Mouse (Mus musculus) intestine, embryonic 15.5 days (tissue): ENCODE measurements around the gene Frmd4a. TPM values are rescaled to one million over a fixed set of nuclear protein-coding genes. Genes with fewer than 3 reads are reported as not detected.

ENCODE experiments used
- ATAC-seq: fragments of 200-750 bp; cut with Nextera tagmentation; 2 replicates; pipeline ENCODE4 v1.8.0; 2017; ENCODE audit warnings: moderate TSS enrichment, moderate library complexity
- H3K27ac ChIP-seq: fragments of 300-500 bp; sonication (generic); 2 replicates; pipeline ENCODE4 v1.5.1; 2015; ENCODE audit warnings: mild to moderate bottlenecking, inconsistent platforms
- H3K27me3 ChIP-seq: fragments of 300-500 bp; sonication (generic); replicated peaks from 2 replicates; pipeline ENCODE4 v1.6.1; 2015; ENCODE audit warnings: inconsistent platforms
- H3K36me3 ChIP-seq: fragments of 300-500 bp; sonication (generic); 2 replicates; pipeline ENCODE4 v1.6.1; 2015; ENCODE audit warnings: inconsistent platforms
- H3K4me1 ChIP-seq: fragments of 300-500 bp; sonication (generic); replicated peaks from 2 replicates; pipeline ENCODE4 v1.6.1; 2015; ENCODE audit warnings: inconsistent platforms
- H3K4me2 ChIP-seq: fragments of 300-500 bp; sonication (generic); replicated peaks from 2 replicates; pipeline ENCODE4 v1.6.1; 2015; ENCODE audit warnings: mild to moderate bottlenecking, inconsistent platforms
- H3K4me3 ChIP-seq: fragments of 300-500 bp; sonication (generic); replicated peaks from 2 replicates; pipeline ENCODE4 v1.5.1; 2015; ENCODE audit warnings: inconsistent platforms
- H3K9ac ChIP-seq: fragments of 300-500 bp; sonication (generic); 2 replicates; pipeline ENCODE4 v1.6.1; 2015; ENCODE audit warnings: inconsistent platforms
- H3K9me3 ChIP-seq: fragments of 300-500 bp; sonication (generic); 2 replicates; pipeline ENCODE4 v1.6.1; 2016; ENCODE audit warnings: inconsistent platforms
- WGBS: fragments of 180-500 bp; shearing (Covaris S2); methylation state at CpG from one replicate; pipeline ENCODE4 v1.1.7; 2015; 5-methylcytosine and 5-hydroxymethylcytosine counted together
- polyA plus RNA-seq: library from polyadenylated mRNA; unstranded; fragments of >200 nt; fragmentation: Nextera tagmentation; extraction: Ambion mirVana; gene quantifications from 2 replicates; pipeline ENCODE4 v1.2.1, GENCODE M21; 2015

Frmd4a gene
- polyA plus RNA-seq, 1 experiment from 2014 or later: 21.0 TPM

GRCm38 (mm10) chr2:4152521-4153040 lies 135.1 kb downstream of the Frmd4a start:
- no peaks in the 10 kb centered on the region for H3K9me3 ChIP-seq
- H3K4me2 ChIP-seq: peak overlapping the region; percentile 82
- H3K4me3 ChIP-seq: peak overlapping the region; percentile 41
- no peaks in the 10 kb centered on the region for H3K36me3 ChIP-seq
- ATAC-seq: peak; percentile 41
- 0 out of 2 replicates have a peak overlapping the region, but pooled peaks have one; percentile 34 for H3K27ac ChIP-seq
- no peaks in the 10 kb centered on the region for H3K4me1 ChIP-seq
- H3K9ac ChIP-seq: peak overlapping the region; percentile 47
- WGBS: 6% methylated on average over 14 of the region's 14 CpGs
- H3K27me3 ChIP-seq: no peaks in the 10 kb centered on the region

GRCm38 (mm10) chr2:4153131-4153631 lies 135.7 kb downstream of the Frmd4a start:
- ATAC-seq: peak; percentile 65; the same call in 1 of the 2 replicates
- Histone ChIP-seq H3K4me2 (peak overlapping the region; percentile 82), H3K9ac (peak overlapping the region; percentile 47), H3K4me3 (peak overlapping the region; percentile 41), H3K27me3 (no peaks in the 10 kb centered on the region), H3K27ac (0 out of 2 replicates have a peak overlapping the region, but pooled peaks have one; percentile 6), H3K4me1 (no peaks in the 10 kb centered on the region), H3K36me3 (no peaks in the 10 kb centered on the region), H3K9me3 (no peaks in the 10 kb centered on the region)
- 6% methylated on average over 16 of the region's 16 CpGs for WGBS

DNA sequence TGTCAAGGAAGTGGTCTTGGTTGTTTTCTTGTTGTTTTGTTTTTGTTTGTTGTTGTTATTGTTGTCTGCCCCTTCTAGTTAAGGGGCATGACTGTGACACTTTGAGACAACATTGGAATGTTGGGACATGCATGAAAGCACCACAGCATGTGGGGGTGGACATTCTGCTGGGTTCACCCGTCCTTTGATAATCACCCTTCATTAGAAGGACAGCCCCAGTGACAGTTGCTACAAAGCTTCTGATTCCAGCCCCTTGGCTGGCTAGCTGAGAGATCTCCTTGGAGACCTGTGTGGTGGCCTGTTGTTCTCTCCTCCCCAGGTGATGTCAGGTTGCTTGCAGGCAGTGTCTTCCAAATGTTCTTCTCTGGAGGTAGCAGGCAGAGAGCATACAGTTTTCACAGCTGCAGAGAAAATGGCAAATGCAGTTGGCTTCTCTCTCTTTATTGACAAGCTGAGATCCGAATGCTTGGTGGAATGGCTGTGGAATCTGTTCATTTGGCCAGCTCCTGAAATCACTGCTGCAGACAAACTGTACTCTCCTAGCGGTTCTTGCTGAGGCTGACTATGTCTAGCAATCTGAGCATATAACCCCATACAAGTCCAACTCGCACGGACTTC lies 136.6 kb downstream of the Frmd4a start:
- H3K36me3 ChIP-seq: no peaks in the 10 kb centered on the region
- H3K27me3 ChIP-seq: no peaks in the 10 kb centered on the region
- H3K4me1 ChIP-seq: no peaks in the 10 kb centered on the region
- no peak for ATAC-seq
- H3K27ac ChIP-seq: no peak overlapping the region
- H3K9ac ChIP-seq: no peak overlapping the region
- H3K9me3 ChIP-seq: no peaks in the 10 kb centered on the region
- 78% methylated on average over 5 of the region's 5 CpGs for WGBS
- no peak overlapping the region for H3K4me3 ChIP-seq
- H3K4me2 ChIP-seq: no peak overlapping the region

DNA sequence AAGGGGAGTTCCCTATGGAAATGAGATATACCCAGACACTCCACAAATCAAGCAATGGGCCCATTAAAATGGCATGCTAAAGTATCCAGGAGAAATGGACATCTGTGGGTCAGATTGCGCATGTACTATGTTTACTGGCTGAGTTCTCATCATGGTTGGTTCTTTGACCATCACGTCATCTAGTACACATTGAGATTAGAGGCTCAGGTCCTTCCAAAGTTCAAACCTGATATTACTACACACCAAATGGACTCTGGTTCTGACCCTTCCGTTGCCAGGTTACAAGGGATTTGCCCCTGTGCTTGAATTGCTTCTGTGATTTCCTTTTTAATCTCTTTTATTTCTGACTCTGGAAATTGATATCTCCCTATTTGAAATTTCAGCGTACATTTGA lies 137.1 kb downstream of the Frmd4a start:
- H3K36me3 ChIP-seq: no peaks in the 10 kb centered on the region
- H3K9ac ChIP-seq: no peak overlapping the region
- no peak overlapping the region for H3K27ac ChIP-seq
- WGBS: 90% methylated on average over 4 of the region's 4 CpGs
- H3K4me1 ChIP-seq: no peaks in the 10 kb centered on the region
- ATAC-seq: no peak
- H3K27me3 ChIP-seq: no peaks in the 10 kb centered on the region
- H3K4me3 ChIP-seq: no peak overlapping the region
- H3K9me3 ChIP-seq: no peaks in the 10 kb centered on the region
- H3K4me2 ChIP-seq: no peak overlapping the region

DNA sequence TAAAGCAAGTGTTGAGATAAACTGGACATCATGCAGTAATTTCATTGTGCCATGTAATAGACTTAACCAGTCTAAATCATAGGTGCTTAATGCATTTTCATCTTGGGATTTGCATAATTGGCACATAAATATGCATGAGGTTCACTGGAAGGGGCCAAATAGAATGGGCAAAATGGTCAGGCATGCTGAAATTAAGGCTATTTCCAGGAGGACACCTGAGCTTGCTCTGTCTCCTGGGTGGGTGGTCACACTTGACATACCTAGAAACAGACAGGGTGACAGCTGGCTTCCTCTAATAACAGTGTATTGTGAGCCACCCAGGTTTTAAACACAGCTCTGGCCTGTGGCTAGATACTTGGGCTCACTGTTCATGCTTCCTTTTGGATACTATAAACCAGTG lies 137.9 kb downstream of the Frmd4a start:
- Histone ChIP-seq H3K36me3 (no peaks in the 10 kb centered on the region), H3K9me3 (no peaks in the 10 kb centered on the region), H3K9ac (no peak overlapping the region), H3K4me1 (no peaks in the 10 kb centered on the region), H3K4me2 (no peak overlapping the region), H3K27ac (no peak overlapping the region), H3K4me3 (no peak overlapping the region), H3K27me3 (no peaks in the 10 kb centered on the region)
- no peak for ATAC-seq

GRCm38 (mm10) chr2:4156511-4156910 lies 139.0 kb downstream of the Frmd4a start:
- Histone ChIP-seq H3K4me2 (no peak overlapping the region), H3K36me3 (no peaks in the 10 kb centered on the region), H3K4me3 (no peak overlapping the region), H3K27me3 (no peaks in the 10 kb centered on the region), H3K9me3 (no peaks in the 10 kb centered on the region), H3K4me1 (no peaks in the 10 kb centered on the region), H3K9ac (no peak overlapping the region), H3K27ac (no peak overlapping the region)
- no peak for ATAC-seq

DNA sequence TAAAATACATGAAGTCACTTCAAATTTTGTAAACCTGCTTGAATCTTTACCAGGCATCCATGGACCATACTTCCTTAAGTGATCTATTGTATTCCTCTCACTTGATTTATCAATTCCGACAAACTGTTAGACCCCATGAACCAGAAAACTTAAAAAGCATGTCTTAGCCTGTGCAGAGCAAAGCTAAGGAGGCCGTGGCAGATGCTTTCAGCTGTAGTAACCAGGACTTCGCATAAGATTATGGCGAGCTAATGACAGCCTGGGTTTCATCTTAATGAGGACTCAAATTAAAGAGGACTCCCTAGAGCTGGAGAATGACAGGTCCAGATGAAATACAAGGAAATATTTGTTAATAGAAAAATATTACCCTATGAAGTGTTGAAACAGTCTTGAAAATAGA lies 139.9 kb downstream of the Frmd4a start:
- 85% methylated on average over 4 of the region's 4 CpGs for WGBS
- no peaks in the 10 kb centered on the region for H3K36me3 ChIP-seq
- H3K4me1 ChIP-seq: no peaks in the 10 kb centered on the region
- no peak overlapping the region for H3K4me2 ChIP-seq
- no peak overlapping the region for H3K9ac ChIP-seq
- no peak overlapping the region for H3K4me3 ChIP-seq
- no peak overlapping the region for H3K27ac ChIP-seq
- ATAC-seq: no peak
- H3K9me3 ChIP-seq: no peaks in the 10 kb centered on the region
- H3K27me3 ChIP-seq: no peaks in the 10 kb centered on the region

DNA sequence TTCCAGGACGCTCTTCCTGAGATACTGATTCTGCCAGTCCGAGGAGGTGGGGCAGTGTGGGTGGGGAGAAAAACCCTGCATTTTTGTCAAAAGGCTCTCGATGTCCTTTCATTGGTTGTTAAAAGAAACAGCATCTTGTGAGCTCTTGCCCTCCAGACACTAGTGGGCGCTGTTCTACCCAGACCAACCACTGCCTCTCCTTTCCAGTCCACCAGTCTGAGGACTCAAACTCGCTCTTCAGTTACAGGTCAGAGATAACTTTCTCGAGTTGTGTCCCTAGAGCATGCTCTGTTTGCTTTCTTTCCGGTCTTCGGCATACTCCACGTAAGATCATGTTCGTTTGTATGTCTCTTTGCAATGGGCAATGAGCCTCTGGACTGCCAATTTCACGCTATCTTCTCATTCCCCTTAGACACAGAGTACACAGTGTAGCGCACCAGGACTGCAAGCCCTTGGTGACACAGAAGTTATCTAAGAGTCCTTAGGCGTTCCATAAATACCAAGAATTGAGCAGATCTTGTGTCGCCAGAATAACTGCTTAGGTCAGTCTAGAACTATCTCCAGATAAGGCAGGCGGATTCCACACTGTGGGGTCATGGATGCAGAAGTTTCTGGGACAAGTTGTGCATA lies 142.2 kb downstream of the Frmd4a start:
- H3K4me1 ChIP-seq: no peaks in the 10 kb centered on the region
- H3K9me3 ChIP-seq: no peaks in the 10 kb centered on the region
- H3K36me3 ChIP-seq: no peaks in the 10 kb centered on the region
- no peak overlapping the region for H3K4me3 ChIP-seq
- no peak for ATAC-seq
- H3K9ac ChIP-seq: no peak overlapping the region
- no peak overlapping the region for H3K4me2 ChIP-seq
- no peaks in the 10 kb centered on the region for H3K27me3 ChIP-seq
- no peak overlapping the region for H3K27ac ChIP-seq
- WGBS: 78% methylated on average over 15 of the region's 15 CpGs

GRCm38 (mm10) chr2:4166191-4166590 lies 148.7 kb downstream of the Frmd4a start:
- ATAC-seq: no peak
- no peaks in the 10 kb centered on the region for H3K27me3 ChIP-seq
- 72% methylated on average over 2 of the region's 2 CpGs for WGBS

DNA sequence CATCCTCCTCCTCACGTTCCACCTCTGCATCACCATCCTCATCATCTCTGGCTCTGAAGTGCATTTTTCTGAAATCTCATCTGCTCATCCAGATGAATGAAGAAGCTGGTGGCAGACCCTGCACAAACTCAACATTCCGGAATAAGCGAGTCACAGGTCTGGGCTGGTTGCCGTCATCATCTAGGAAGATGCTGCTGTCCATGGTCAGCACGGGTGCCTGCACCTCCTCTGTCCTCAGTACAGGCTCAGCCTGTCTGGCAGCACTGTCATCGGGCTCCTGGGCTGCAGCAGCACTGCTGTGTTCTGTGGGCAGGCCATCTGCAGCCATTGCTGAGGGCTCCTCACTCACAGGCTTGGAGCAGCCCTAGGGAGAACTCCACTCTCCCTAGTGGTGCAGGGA lies 149.6 kb downstream of the Frmd4a start:
- Histone ChIP-seq H3K4me3 (no peak overlapping the region), H3K27ac (no peak overlapping the region), H3K4me1 (no peaks in the 10 kb centered on the region), H3K27me3 (no peaks in the 10 kb centered on the region), H3K4me2 (no peak overlapping the region), H3K9ac (no peak overlapping the region), H3K36me3 (no peaks in the 10 kb centered on the region), H3K9me3 (no peaks in the 10 kb centered on the region)
- ATAC-seq: no peak
- WGBS: 82% methylated on average over 6 of the region's 6 CpGs

More at GRCm38 (mm10) chr2:4166191-4166590, 148.7 kb downstream of the Frmd4a start:
- Histone ChIP-seq H3K4me1 (no peaks in the 10 kb centered on the region), H3K4me3 (no peak overlapping the region), H3K9ac (no peak overlapping the region), H3K4me2 (no peak overlapping the region), H3K36me3 (no peaks in the 10 kb centered on the region), H3K27ac (no peak overlapping the region), H3K9me3 (no peaks in the 10 kb centered on the region)

- 76% methylated on average over 10 of the region's 10 CpGs for WGBS
- no peaks in the 10 kb centered on the region for H3K4me1 ChIP-seq
- H3K27me3 ChIP-seq: no peaks in the 10 kb centered on the region
- ATAC-seq: no peak
- no peak overlapping the region for H3K4me3 ChIP-seq
- H3K9ac ChIP-seq: no peak overlapping the region
- no peaks in the 10 kb centered on the region for H3K36me3 ChIP-seq
- no peaks in the 10 kb centered on the region for H3K9me3 ChIP-seq
- no peak overlapping the region for H3K4me2 ChIP-seq
- H3K27ac ChIP-seq: no peak overlapping the region
Measured at GRCm38 (mm10) chr2:4169726-4170125, 152.2 kb downstream of the Frmd4a start.

DNA sequence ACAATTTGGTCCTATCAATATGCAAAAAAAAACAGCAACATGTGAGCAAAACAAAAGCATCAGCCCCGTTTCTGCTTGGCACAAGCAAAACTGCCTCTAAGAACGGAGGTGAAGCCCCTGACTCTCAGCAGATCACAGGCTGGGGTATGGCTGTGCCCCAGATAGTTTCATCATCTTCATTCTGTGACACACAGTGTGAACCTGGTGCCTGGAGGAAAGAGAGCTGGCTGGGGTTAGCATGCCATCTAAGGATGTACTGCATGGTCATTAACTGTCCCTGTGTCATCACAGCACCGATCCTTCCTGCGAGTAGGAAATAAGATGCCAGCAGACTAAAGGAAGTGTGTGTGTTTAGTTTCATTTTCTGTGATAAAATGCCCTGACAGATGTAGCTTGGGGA lies 152.7 kb downstream of the Frmd4a start:
- Histone ChIP-seq H3K9ac (no peak overlapping the region), H3K36me3 (no peaks in the 10 kb centered on the region), H3K9me3 (no peaks in the 10 kb centered on the region), H3K27me3 (no peaks in the 10 kb centered on the region), H3K4me3 (no peak overlapping the region), H3K4me2 (no peak overlapping the region), H3K27ac (no peak overlapping the region), H3K4me1 (no peaks in the 10 kb centered on the region)
- no peak for ATAC-seq
- 72% methylated on average over 4 of the region's 4 CpGs for WGBS

- H3K4me2 ChIP-seq: no peak overlapping the region
- no peak overlapping the region for H3K27ac ChIP-seq
- no peak for ATAC-seq
- 81% methylated on average over 8 of the region's 8 CpGs for WGBS
- H3K9me3 ChIP-seq: no peaks in the 10 kb centered on the region
- no peak overlapping the region for H3K9ac ChIP-seq
- no peaks in the 10 kb centered on the region for H3K27me3 ChIP-seq
- no peak overlapping the region for H3K4me3 ChIP-seq
- H3K36me3 ChIP-seq: no peaks in the 10 kb centered on the region
- no peaks in the 10 kb centered on the region for H3K4me1 ChIP-seq
Measured at GRCm38 (mm10) chr2:4184991-4185390, 167.5 kb downstream of the Frmd4a start.
